Mouse (Mus musculus): Measurements from ENCODE around the gene Pter. TPM values are rescaled to one million over a fixed set of nuclear protein-coding genes. Genes with fewer than 3 reads are reported as not detected.

Pter gene
- 6.1 and 9.9 TPM in 2 replicates for polyA plus RNA-seq (2014; fragmentation: Nextera tagmentation; extraction: Ambion mirVana)

DNA sequence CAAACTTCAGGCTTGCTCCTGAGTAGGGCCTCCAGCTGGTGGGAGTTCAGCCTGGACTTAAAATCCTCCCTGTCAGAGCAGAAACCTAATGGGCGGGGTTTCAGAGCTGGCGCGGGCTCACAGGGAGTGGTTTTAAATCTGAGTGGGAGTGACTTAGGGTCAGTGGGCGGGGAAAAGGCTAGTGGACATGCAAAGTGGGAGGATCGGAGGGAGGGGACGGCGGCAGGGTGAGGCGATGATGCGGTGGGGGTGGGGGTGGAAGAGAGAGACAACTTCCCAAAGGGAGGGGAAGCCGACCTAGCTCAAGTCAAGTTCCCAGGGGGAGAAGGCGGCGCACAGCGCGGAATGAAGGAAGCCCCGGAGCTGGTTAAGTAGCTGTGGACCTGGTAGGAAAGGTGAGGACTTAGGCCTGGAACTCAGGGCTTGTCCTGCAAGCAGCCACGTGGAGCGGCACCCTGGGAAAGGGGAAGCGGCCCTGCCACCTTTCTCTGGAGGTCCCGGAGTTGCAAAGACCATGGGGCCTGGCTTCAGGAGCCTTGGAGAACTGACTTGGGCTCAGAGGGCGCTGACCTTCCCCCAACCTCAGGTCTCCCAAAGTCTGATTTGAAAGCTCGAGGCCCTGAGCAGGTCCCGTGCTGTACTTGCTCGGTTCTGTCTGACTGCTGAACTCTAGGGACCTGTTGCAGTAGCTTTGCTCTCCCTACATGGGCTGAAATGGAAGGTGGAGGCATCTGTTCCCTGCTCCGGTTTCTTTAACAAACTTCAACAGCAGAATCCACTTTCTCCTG, at the start of gene Pter:
TSS of gene Pter (plus strand) at position 238 of the 788 bp plus-strand sequence.
- Histone ChIP-seq H3K36me3 (ENCODE audit: control insufficient read depth, insufficient read depth, low read length) (no peaks in the 10 kb centered on the region), H3K9ac (ENCODE audit: low read length) (peak within 1 kb of the TSS; percentile 65), H3K9me3 (ENCODE audit: control insufficient read depth, low read length) (no peaks in the 10 kb centered on the region), H3K27ac (ENCODE audit: low read depth, low read length) (no peak within 1 kb of the TSS), H3K4me3 (ENCODE audit: low read depth, low read length) (peak within 1 kb of the TSS; percentile 41), H3K27me3 (ENCODE audit: control insufficient read depth, insufficient read depth, low read length) (no peaks in the 10 kb centered on the region), H3K4me1 (replicated peaks; ENCODE audit: control insufficient read depth, insufficient read depth, low read length) (no peaks in the 10 kb centered on the region), H3K4me2 (ENCODE audit: low read depth, low read length, severe bottlenecking) (peak within 1 kb of the TSS; percentile 72)
- WGBS, result 1% methylated on average over 24 of the region's 24 CpGs
- DNase-seq (ENCODE audit: low spot score) (peak; percentile 91), ATAC-seq (replicated peaks; ENCODE audit: low FRiP score) (peak; percentile 98)

DNA sequence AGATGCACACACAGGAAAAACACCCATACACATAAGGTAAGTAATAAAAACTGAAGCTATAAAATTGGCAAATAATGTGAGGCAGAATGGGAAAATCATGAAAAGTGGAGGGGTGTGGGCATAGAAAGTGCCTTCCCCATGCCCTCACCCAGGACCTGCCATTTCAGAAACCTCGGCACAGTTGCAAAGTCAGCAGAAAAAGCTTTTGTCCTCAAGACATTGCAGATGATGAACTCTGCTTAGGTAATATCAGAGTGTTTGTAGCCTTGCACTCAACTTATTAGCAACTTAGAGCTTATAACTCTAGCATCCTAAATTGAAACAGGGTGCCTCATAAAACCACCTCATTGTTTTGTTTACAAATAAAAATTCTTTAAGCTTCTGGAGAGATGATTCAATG, 49.6 kb upstream of the Pter start:
- no peak overlapping the region for H3K4me3 ChIP-seq (ENCODE audit: low read depth, low read length)
- 65% methylated on average over 1 of the region's 1 CpGs for WGBS
- no peaks in the 10 kb centered on the region for H3K36me3 ChIP-seq (ENCODE audit: control insufficient read depth, insufficient read depth, low read length)
- DNase-seq (ENCODE audit: low spot score), result no peak
- H3K9ac ChIP-seq (ENCODE audit: low read length), result no peak overlapping the region
- no peaks in the 10 kb centered on the region for H3K4me1 ChIP-seq (replicated peaks; ENCODE audit: control insufficient read depth, insufficient read depth, low read length)
- H3K4me2 ChIP-seq (ENCODE audit: low read depth, low read length, severe bottlenecking), result no peak overlapping the region
- no peaks in the 10 kb centered on the region for H3K27me3 ChIP-seq (ENCODE audit: control insufficient read depth, insufficient read depth, low read length)
- no peak for ATAC-seq (replicated peaks; ENCODE audit: low FRiP score)
- no peaks in the 10 kb centered on the region for H3K9me3 ChIP-seq (ENCODE audit: control insufficient read depth, low read length)
- no peak overlapping the region for H3K27ac ChIP-seq (ENCODE audit: low read depth, low read length)

DNA sequence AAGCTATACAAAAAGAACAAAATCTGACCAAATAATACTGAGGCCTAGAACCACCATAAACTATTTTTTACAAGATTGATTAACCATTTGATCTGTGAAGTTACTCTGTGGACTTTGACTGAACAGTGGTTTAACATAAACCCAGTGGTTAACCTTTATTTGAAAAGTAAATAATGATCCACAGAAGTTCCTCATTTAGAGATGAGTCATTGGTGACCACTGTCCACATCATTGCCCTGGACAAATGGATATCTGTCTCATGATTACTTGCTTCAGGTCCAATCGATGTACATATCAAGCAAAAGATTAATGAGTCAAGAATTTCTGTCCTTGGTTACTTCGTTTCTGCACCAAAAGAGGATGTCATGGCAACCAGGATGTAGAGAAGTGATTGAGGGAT, 44.3 kb upstream of the Pter start:
- Histone ChIP-seq H3K4me1 (replicated peaks; ENCODE audit: control insufficient read depth, insufficient read depth, low read length) (no peaks in the 10 kb centered on the region), H3K27me3 (ENCODE audit: control insufficient read depth, insufficient read depth, low read length) (no peaks in the 10 kb centered on the region), H3K27ac (ENCODE audit: low read depth, low read length) (no peak overlapping the region), H3K4me2 (ENCODE audit: low read depth, low read length, severe bottlenecking) (no peak overlapping the region), H3K9me3 (ENCODE audit: control insufficient read depth, low read length) (no peaks in the 10 kb centered on the region), H3K9ac (ENCODE audit: low read length) (no peak overlapping the region), H3K36me3 (ENCODE audit: control insufficient read depth, insufficient read depth, low read length) (no peaks in the 10 kb centered on the region), H3K4me3 (ENCODE audit: low read depth, low read length) (no peak overlapping the region)
- no peak for DNase-seq (ENCODE audit: low spot score)
- ATAC-seq (replicated peaks; ENCODE audit: low FRiP score), result no peak
- 81% methylated on average over 2 of the region's 2 CpGs for WGBS

DNA sequence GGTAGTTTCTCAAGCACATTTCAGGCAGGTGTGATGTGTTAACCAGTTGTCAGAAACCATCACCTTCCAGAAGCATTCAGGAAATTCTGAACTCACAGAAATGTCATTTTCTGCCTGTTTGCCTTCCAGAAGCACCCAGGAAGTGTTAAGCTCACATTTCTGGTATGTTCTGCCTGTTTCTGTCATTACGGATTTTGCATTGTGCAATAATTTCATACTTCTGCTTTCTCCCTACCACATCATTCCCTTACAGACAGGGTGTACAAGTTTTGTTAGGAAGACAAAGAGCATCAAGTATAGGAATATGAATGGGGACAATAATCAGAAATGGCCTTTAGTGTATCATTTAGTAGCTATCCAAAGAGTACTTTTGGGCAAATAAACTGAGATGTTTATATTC, 42.8 kb upstream of the Pter start:
- 89% methylated on average over 1 of the region's 1 CpGs for WGBS
- Histone ChIP-seq H3K36me3 (ENCODE audit: control insufficient read depth, insufficient read depth, low read length) (no peaks in the 10 kb centered on the region), H3K4me3 (ENCODE audit: low read depth, low read length) (no peak overlapping the region), H3K9me3 (ENCODE audit: control insufficient read depth, low read length) (no peaks in the 10 kb centered on the region), H3K4me1 (replicated peaks; ENCODE audit: control insufficient read depth, insufficient read depth, low read length) (no peaks in the 10 kb centered on the region), H3K9ac (ENCODE audit: low read length) (no peak overlapping the region), H3K27ac (ENCODE audit: low read depth, low read length) (no peak overlapping the region), H3K4me2 (ENCODE audit: low read depth, low read length, severe bottlenecking) (no peak overlapping the region), H3K27me3 (ENCODE audit: control insufficient read depth, insufficient read depth, low read length) (no peaks in the 10 kb centered on the region)
- DNase-seq (ENCODE audit: low spot score) (no peak), ATAC-seq (replicated peaks; ENCODE audit: low FRiP score) (no peak)

DNA sequence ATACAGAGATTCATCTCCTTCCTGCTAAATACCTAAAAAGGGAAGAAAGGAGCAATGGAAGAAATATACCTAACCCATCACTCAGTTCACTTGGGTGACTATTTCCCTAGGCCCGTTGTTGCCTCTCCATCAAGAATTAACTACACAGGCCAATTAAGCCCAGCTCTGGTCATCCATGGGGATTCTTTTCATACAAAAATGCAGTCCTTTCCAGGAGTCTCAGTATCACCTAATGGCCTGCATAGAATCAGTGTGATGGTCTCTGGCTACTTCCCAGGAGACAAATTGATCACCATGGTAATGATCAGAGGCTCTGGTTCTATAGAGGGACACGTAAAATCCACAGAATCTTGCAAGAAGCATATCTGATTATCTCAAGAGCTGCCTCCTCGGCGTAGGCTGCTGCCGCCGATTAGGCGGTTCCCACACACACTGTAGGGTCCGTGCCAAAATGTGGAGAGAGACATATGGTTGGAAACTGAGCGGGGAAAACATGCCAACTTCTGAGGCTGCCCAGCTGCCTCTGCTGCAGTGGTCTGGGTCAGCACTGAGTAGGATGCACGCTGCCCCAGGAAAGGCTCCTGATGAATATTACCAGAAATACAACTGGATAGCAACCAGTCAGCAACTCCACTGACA, 40.4 kb upstream of the Pter start:
- H3K27ac ChIP-seq (ENCODE audit: low read depth, low read length), result no peak overlapping the region

DNA sequence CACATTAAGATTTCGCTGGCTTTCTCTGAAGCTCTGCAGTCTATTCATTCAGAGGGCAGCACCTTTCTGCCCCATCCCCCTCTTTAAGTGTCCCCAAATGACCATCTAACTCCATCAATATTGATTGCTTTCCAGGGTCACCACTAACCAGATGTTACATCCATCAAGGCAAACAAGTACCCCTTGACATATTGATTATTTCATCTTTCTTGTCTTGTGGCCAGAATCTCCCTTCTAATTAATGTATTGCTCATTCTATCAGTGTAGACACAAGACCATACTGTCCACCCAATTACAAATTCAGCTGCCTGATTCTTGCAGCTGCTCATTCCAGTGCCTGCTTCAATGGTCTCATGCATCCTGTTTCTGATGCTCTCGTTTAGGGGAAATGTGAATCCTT, 36.8 kb upstream of the Pter start:
- Histone ChIP-seq H3K4me2 (ENCODE audit: low read depth, low read length, severe bottlenecking) (no peak overlapping the region), H3K36me3 (ENCODE audit: control insufficient read depth, insufficient read depth, low read length) (no peaks in the 10 kb centered on the region), H3K9me3 (ENCODE audit: control insufficient read depth, low read length) (no peaks in the 10 kb centered on the region), H3K9ac (ENCODE audit: low read length) (no peak overlapping the region), H3K27me3 (ENCODE audit: control insufficient read depth, insufficient read depth, low read length) (no peaks in the 10 kb centered on the region), H3K4me3 (ENCODE audit: low read depth, low read length) (no peak overlapping the region), H3K27ac (ENCODE audit: low read depth, low read length) (no peak overlapping the region), H3K4me1 (replicated peaks; ENCODE audit: control insufficient read depth, insufficient read depth, low read length) (0 out of 2 replicates have a peak, but pooled peaks cover 2% of the 10 kb centered on the region)
- ATAC-seq (replicated peaks; ENCODE audit: low FRiP score) (no peak; the same call in 1 of the 2 replicates), DNase-seq (ENCODE audit: low spot score) (no peak)
- 62% methylated on average over 2 of the region's 2 CpGs for WGBS

More for the DNA sequence above, 40.4 kb upstream of the Pter start:
- Histone ChIP-seq H3K36me3 (ENCODE audit: control insufficient read depth, insufficient read depth, low read length) (no peaks in the 10 kb centered on the region), H3K4me2 (ENCODE audit: low read depth, low read length, severe bottlenecking) (no peak overlapping the region), H3K4me3 (ENCODE audit: low read depth, low read length) (no peak overlapping the region), H3K9ac (ENCODE audit: low read length) (no peak overlapping the region), H3K4me1 (replicated peaks; ENCODE audit: control insufficient read depth, insufficient read depth, low read length) (no peaks in the 10 kb centered on the region), H3K9me3 (ENCODE audit: control insufficient read depth, low read length) (no peaks in the 10 kb centered on the region), H3K27me3 (ENCODE audit: control insufficient read depth, insufficient read depth, low read length) (no peaks in the 10 kb centered on the region)
- WGBS, result 80% methylated on average over 10 of the region's 10 CpGs
- DNase-seq (ENCODE audit: low spot score) (no peak), ATAC-seq (replicated peaks; ENCODE audit: low FRiP score) (no peak)

DNA sequence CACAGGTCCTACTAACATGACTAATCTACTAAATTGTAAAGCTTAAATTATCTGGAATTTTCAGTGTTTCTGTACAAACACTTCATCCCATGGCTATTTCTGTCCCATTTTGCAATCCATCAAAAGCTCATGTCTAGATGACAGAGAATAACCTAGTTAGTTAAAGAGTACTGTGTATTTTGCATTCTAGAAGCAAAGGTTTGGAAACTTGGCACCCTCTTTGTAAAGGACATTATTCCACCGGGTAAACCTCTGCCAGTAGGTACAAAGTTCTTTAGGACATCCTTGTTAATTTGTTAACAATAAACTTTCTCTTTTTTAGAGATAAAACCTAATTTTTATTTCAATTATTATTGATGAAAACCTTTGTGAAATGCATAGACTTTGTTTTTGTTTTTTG, 18.1 kb upstream of the Pter start:
- no peaks in the 10 kb centered on the region for H3K4me1 ChIP-seq (replicated peaks; ENCODE audit: control insufficient read depth, insufficient read depth, low read length)
- H3K9ac ChIP-seq (ENCODE audit: low read length), result no peak overlapping the region
- H3K4me3 ChIP-seq (ENCODE audit: low read depth, low read length), result no peak overlapping the region
- no peaks in the 10 kb centered on the region for H3K27me3 ChIP-seq (ENCODE audit: control insufficient read depth, insufficient read depth, low read length)
- no peak overlapping the region for H3K27ac ChIP-seq (ENCODE audit: low read depth, low read length)
- H3K4me2 ChIP-seq (ENCODE audit: low read depth, low read length, severe bottlenecking), result no peak overlapping the region
- WGBS, result 83% methylated on average over 1 of the region's 1 CpGs
- no peak for ATAC-seq (replicated peaks; ENCODE audit: low FRiP score)
- H3K36me3 ChIP-seq (ENCODE audit: control insufficient read depth, insufficient read depth, low read length), result no peaks in the 10 kb centered on the region
- H3K9me3 ChIP-seq (ENCODE audit: control insufficient read depth, low read length), result no peaks in the 10 kb centered on the region; the same call in 1 of the 2 replicates
- DNase-seq (ENCODE audit: low spot score), result no peak

DNA sequence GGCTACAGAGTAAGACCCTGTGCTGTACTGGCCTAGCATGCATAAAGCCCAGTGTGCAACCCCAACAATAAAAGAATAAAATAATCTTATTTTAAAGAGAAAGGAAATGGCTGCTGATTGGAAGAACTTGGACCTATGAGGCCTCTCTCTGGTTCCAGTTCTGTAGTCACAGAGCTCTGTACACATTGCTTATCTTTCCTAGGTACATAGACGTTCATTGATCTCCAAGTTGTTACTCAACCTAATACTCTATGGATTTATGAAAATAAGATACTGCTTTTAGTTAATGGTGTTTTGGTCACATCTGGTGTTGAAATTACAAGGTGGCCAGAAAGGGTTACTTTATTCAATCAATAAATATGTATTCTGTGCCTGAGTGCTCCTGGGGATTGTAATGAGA, 1.8 kb downstream of the Pter start:
- 86% methylated on average over 1 of the region's 1 CpGs for WGBS
- H3K9me3 ChIP-seq (ENCODE audit: control insufficient read depth, low read length), result no peaks in the 10 kb centered on the region

More for the DNA sequence above, 1.8 kb downstream of the Pter start:
- ATAC-seq (replicated peaks; ENCODE audit: low FRiP score), result no peak
- H3K27ac ChIP-seq (ENCODE audit: low read depth, low read length), result no peak overlapping the region
- H3K36me3 ChIP-seq (ENCODE audit: control insufficient read depth, insufficient read depth, low read length), result no peaks in the 10 kb centered on the region
- no peak for DNase-seq (ENCODE audit: low spot score)
- no peaks in the 10 kb centered on the region for H3K27me3 ChIP-seq (ENCODE audit: control insufficient read depth, insufficient read depth, low read length)
- no peak overlapping the region for H3K4me2 ChIP-seq (ENCODE audit: low read depth, low read length, severe bottlenecking)
- H3K4me3 ChIP-seq (ENCODE audit: low read depth, low read length), result no peak overlapping the region
- H3K9ac ChIP-seq (ENCODE audit: low read length), result no peak overlapping the region
- no peaks in the 10 kb centered on the region for H3K4me1 ChIP-seq (replicated peaks; ENCODE audit: control insufficient read depth, insufficient read depth, low read length)

Data from forebrain, embryonic 11.5 days (tissue).